Mouse (Mus musculus): ENCODE results near the gene Sox10. TPM values are rescaled to one million over a fixed set of nuclear protein-coding genes. Genes with fewer than 3 reads are reported as not detected.

The Sox10 gene
- polyA plus RNA-seq, 1 experiment from 2014 or later: 8.0 TPM

DNA sequence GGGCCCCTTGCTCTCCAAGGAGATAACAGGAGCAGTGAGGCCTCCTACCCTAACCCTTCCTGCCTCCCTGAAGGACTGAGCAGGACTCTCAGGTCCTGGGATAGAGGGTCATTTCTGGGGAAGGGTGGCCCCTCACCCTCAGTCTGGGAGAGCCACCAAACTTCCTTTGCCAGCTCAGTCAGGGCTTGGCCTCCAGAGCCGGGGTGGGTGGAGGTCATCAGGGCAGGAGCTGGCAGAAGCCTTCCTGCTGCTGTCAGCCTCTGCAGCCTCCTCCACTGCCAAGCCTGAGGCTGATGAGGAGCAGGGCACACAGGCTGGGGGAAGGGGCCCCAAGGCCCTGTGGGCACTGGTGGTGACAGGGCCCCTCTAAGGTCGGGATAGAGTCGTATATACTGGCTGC lies 9.5 kb downstream of the Sox10 start:
- H3K27me3 ChIP-seq: peaks cover 13% of the 10 kb centered on the region
- no peak overlapping the region for H3K4me2 ChIP-seq
- no peak overlapping the region for H3K27ac ChIP-seq
- no peak for ATAC-seq (ENCODE audit: insufficient number of reproducible peaks, insufficient read depth, low FRiP score, low TSS enrichment, low read depth)
- no peak overlapping the region for H3K4me3 ChIP-seq
- H3K9ac ChIP-seq: peak overlapping the region; percentile 57
- peaks cover 28% of the 10 kb centered on the region for H3K36me3 ChIP-seq
- 26% methylated on average over 3 of the region's 3 CpGs for WGBS
- no peaks in the 10 kb centered on the region for H3K9me3 ChIP-seq
- peaks cover 18% of the 10 kb centered on the region for H3K4me1 ChIP-seq

DNA sequence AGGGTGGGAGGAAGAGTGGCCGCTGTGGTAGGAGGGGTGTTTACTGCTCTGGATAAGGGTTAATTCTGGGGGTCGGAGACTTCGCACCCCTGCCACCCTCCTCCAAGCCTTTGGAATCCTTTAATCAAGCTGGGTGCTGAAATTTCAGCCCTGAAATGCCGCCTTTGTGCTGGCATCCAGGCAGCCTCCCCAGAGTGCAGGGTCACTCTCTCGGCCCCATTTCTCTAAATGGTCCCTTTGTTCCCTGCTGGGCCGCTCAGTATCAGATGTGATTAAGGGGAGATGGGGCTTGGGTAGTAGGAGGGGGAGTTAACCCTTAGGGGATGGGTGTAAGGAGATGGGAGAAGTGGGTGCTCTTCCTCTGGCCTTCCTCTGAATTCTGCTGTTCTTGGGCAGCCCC lies 12.3 kb downstream of the Sox10 start:
- 32% methylated on average over 6 of the region's 6 CpGs for WGBS
- H3K36me3 ChIP-seq: peaks cover 52% of the 10 kb centered on the region

DNA sequence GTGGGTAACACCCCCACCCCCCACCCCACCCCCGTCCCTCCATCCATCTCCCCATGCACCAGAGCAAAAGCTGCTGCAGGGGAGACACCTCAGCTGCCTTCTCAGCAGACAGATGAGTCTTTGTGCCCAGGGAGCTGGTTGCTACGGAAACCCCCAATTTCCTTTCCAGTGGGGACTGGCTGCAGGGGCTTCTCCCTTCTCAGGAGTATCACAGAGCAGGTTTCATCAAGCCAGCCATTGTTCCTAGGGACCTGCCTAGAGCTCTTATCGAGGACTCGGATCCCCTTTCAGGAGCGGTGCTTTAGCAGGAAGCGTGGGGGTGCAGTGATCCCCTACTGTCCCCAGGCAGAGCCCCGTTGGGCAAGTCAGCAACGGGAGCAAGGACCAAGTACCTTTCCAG lies 13.2 kb downstream of the Sox10 start:
- peak overlapping the region; percentile 40; the same call in 1 of the 2 replicates for H3K9ac ChIP-seq
- H3K4me2 ChIP-seq: no peak overlapping the region
- H3K27ac ChIP-seq: peak overlapping the region; percentile 80
- H3K27me3 ChIP-seq: no peaks in the 10 kb centered on the region
- peaks cover 14% of the 10 kb centered on the region for H3K4me1 ChIP-seq
- no peak overlapping the region for H3K4me3 ChIP-seq
- ATAC-seq (ENCODE audit: insufficient number of reproducible peaks, insufficient read depth, low FRiP score, low TSS enrichment, low read depth): peak; percentile 24; the same call in 1 of the 2 replicates
- peaks cover 61% of the 10 kb centered on the region for H3K36me3 ChIP-seq
- no peaks in the 10 kb centered on the region for H3K9me3 ChIP-seq
- 13% methylated on average over 8 of the region's 8 CpGs for WGBS

More for the DNA sequence above, 12.3 kb downstream of the Sox10 start:
- Histone ChIP-seq H3K9ac (no peak overlapping the region), H3K27me3 (no peaks in the 10 kb centered on the region), H3K9me3 (no peaks in the 10 kb centered on the region), H3K4me3 (no peak overlapping the region), H3K4me1 (peaks cover 14% of the 10 kb centered on the region), H3K27ac (peak overlapping the region; percentile 80), H3K4me2 (no peak overlapping the region)
- ATAC-seq (ENCODE audit: insufficient number of reproducible peaks, insufficient read depth, low FRiP score, low TSS enrichment, low read depth): no peak

DNA sequence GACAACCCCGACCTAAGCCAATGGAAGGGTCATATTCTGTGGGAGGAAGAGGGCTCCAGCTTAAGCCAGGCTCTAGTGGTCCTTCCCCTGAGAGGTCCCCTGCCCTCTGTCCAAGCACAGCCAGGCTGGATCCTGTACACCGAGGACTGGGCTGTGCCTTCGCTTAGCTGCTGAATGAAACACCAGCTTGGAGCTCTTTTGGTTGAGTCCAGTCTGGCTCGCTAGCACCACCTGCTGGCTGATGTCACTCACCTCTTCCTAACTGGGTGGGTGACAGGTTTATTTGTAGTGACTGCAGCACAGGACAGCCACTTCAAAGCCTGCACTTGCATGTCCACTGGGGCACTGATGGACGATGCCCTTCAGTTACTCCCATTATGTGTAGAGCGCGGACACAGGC lies 16.5 kb downstream of the Sox10 start:
- Histone ChIP-seq H3K4me1 (peaks cover 10% of the 10 kb centered on the region), H3K4me3 (no peak overlapping the region), H3K9me3 (no peaks in the 10 kb centered on the region), H3K36me3 (peaks cover 93% of the 10 kb centered on the region), H3K4me2 (no peak overlapping the region), H3K9ac (no peak overlapping the region), H3K27me3 (no peaks in the 10 kb centered on the region), H3K27ac (no peak overlapping the region)
- WGBS: 54% methylated on average over 7 of the region's 7 CpGs
- ATAC-seq (ENCODE audit: insufficient number of reproducible peaks, insufficient read depth, low FRiP score, low TSS enrichment, low read depth): 0 out of 2 replicates have a peak, but pooled peaks have one; percentile 2

DNA sequence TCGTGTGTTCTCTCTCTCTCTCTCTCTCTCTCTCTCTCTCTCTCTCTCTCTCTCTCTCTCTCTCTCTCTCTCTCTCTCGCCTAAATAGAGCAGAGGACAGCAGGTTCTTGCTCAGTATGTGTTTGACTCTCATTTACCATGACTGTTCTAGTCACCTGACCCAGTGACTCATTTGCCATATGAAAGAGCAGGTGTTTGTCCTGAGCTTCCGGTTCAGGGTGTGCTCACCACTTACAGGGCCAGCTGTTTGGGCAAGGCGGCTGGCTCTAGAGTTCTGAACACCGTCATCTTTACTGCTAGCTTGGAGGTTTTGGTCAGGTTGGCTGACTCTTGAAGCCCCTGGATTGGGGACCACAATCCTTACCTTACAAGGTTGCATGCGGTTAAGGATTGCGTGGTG lies 19.5 kb downstream of the Sox10 start:
- Histone ChIP-seq H3K4me1 (peaks cover 20% of the 10 kb centered on the region), H3K9ac (no peak overlapping the region), H3K4me2 (no peak overlapping the region), H3K9me3 (no peaks in the 10 kb centered on the region), H3K27me3 (no peaks in the 10 kb centered on the region), H3K36me3 (peaks cover 65% of the 10 kb centered on the region), H3K27ac (no peak overlapping the region), H3K4me3 (no peak overlapping the region)
- ATAC-seq (ENCODE audit: insufficient number of reproducible peaks, insufficient read depth, low FRiP score, low TSS enrichment, low read depth): no peak
- 89% methylated on average over 7 of the region's 7 CpGs for WGBS

DNA sequence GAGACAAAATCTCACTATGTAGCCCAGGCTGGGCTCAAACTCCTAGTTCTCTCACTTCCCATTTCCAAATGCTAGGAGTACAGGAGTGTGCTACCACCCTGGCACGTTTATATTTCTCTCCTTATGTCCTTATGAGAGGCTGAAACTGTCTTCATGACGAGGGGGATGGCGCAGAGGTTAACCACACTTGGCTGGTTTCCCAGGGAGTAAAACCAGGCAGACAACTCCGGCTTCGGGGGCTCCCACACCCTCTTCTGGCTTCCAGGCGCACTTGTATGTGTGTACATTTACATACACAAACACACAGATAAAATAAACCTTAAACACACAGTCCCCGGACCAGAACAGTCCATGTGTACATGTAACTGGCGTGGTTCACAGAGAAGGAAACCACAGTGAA lies 21.0 kb downstream of the Sox10 start:
- Histone ChIP-seq H3K4me2 (no peak overlapping the region), H3K36me3 (peaks cover 54% of the 10 kb centered on the region), H3K4me3 (no peak overlapping the region), H3K9ac (peak overlapping the region; percentile 27; the same call in 1 of the 2 replicates), H3K27ac (peak overlapping the region; percentile 33; the same call in 1 of the 2 replicates), H3K4me1 (peaks cover 27% of the 10 kb centered on the region), H3K27me3 (no peaks in the 10 kb centered on the region; the same call in 1 of the 2 replicates), H3K9me3 (no peaks in the 10 kb centered on the region)
- no peak for ATAC-seq (ENCODE audit: insufficient number of reproducible peaks, insufficient read depth, low FRiP score, low TSS enrichment, low read depth)
- WGBS: 74% methylated on average over 8 of the region's 8 CpGs

DNA sequence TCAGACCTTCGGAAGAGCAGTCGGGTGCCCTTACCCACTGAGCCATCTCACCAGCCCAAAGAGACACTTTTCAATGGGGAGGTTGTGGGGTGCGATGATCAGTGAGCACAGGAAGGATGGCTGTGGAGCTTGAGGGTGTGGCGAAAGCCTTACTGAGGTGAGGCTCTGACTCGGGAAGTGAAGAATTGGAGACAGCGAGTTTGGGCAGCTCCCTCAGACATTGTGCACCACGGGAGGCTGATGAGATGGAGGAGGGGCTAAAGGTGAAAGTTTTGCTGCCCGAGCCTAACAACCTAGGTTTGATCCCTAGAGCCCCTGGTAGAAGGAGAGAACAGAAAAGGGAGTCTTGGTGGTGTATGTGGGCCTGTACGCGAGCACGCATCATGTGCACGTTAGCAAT lies 21.7 kb downstream of the Sox10 start:
- no peak for ATAC-seq (ENCODE audit: insufficient number of reproducible peaks, insufficient read depth, low FRiP score, low TSS enrichment, low read depth)
- H3K36me3 ChIP-seq: peaks cover 47% of the 10 kb centered on the region
- 85% methylated on average over 12 of the region's 12 CpGs for WGBS
- no peak overlapping the region for H3K9ac ChIP-seq
- no peak overlapping the region for H3K27ac ChIP-seq
- H3K27me3 ChIP-seq: no peaks in the 10 kb centered on the region; the same call in 1 of the 2 replicates
- no peak overlapping the region for H3K4me3 ChIP-seq
- H3K4me1 ChIP-seq: peaks cover 27% of the 10 kb centered on the region
- H3K9me3 ChIP-seq: no peaks in the 10 kb centered on the region
- H3K4me2 ChIP-seq: peak overlapping the region; percentile 2; the same call in 1 of the 2 replicates

DNA sequence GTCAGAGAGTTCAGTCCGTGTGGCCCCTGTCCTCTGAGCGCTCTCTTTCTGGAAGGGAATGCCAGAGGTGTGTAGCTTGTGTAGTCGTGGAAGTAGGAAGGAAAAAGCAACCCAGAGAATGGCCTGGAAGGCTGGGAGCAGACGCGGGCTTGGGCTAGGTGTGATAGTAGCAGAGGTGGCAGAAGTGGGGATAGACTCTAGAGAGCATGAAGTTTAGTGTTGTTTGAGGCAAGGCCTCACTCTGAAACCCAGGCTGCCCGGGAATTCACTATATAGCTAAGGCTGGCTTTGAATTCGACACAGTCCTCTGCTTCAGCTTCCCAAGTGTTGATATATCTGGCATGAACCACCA lies 23.5 kb downstream of the Sox10 start:
- Histone ChIP-seq H3K9ac (peak overlapping the region; percentile 84), H3K4me3 (peak overlapping the region; percentile 78), H3K27me3 (no peaks in the 10 kb centered on the region; the same call in 1 of the 2 replicates), H3K27ac (0 out of 2 replicates have a peak overlapping the region, but pooled peaks have one; percentile 8), H3K36me3 (peaks cover 29% of the 10 kb centered on the region), H3K9me3 (no peaks in the 10 kb centered on the region), H3K4me1 (peaks cover 27% of the 10 kb centered on the region), H3K4me2 (peak overlapping the region; percentile 95)
- WGBS: under 1% methylated on average over 7 of the region's 7 CpGs
- 0 out of 2 replicates have a peak, but pooled peaks have one; percentile 15 for ATAC-seq (ENCODE audit: insufficient number of reproducible peaks, insufficient read depth, low FRiP score, low TSS enrichment, low read depth)

DNA sequence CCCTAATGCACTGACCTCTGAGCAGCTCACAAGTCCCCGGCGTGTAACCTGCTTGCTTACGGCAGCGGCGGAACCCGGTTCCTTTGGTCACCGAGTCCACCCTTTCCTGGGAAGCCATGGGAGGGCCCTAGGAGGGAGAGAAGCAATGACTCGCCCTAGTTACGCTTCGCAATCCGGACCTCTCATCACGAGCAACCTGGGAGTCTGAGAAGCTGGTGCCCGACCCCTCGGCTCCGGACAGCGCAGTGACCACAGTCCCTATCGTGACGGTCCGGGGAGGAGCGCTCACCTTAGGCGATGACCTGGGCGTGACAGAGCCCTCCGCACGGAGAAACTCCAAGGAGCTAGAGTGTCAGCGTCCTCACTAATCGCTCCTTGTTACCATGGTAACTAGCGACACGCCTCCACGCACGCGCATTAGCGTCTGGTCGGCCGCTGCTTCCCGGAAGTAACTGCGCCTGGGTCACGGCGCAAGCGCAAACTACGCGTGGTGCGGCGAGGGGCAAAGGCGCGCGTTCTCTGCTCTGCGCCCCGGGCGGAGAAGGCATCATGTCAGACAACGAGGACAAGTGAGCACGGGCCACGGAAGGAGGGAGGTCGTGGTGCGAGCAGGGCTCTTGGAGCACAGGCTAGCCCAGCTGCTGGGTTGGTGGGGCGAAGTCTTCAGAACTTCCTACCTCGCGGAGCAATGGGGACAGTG lies 24.0 kb downstream of the Sox10 start, which contains the start of the genes Polr2f and 1700088E04Rik:
TSS of gene Polr2f (plus strand) at position 144 of the 700 bp plus-strand sequence.
TSS of gene 1700088E04Rik (minus strand) at position 388 of the 700 bp plus-strand sequence.
- 0 out of 2 replicates have a peak within 1 kb of the TSS, but pooled peaks have one; percentile 8 for H3K27ac ChIP-seq
- peak within 1 kb of the TSS; percentile 84 for H3K9ac ChIP-seq
- peaks cover 27% of the 10 kb centered on the region for H3K4me1 ChIP-seq
- WGBS: under 1% methylated on average over 57 of the region's 57 CpGs
- H3K4me2 ChIP-seq: peak within 1 kb of the TSS; percentile 95
- H3K9me3 ChIP-seq: no peaks in the 10 kb centered on the region
- ATAC-seq (ENCODE audit: insufficient number of reproducible peaks, insufficient read depth, low FRiP score, low TSS enrichment, low read depth): peak; percentile 81
- no peaks in the 10 kb centered on the region; the same call in 1 of the 2 replicates for H3K27me3 ChIP-seq
- H3K36me3 ChIP-seq: peaks cover 24% of the 10 kb centered on the region
- peak within 1 kb of the TSS; percentile 78 for H3K4me3 ChIP-seq

DNA sequence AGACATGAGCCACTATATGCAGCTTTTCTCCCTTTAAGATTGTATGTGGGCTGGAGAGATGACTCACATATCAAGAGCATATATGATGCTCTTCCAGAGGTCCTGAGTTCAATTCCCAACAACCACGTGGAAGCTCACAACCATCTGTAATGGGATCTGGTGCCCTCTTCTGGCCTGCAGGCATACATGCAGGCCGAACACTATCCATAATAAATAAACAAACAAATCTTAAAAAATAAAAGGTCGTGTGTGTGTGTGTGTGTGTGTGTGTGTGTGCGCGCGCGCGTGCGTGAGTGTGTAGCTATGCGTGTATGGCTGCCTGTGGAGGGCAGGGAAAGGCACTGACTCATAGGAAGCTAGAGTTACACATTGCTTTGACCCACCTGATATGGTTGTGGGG lies 25.4 kb downstream of the Sox10 start:
- Histone ChIP-seq H3K9me3 (no peaks in the 10 kb centered on the region), H3K4me3 (no peak overlapping the region), H3K4me2 (no peak overlapping the region), H3K4me1 (peaks cover 32% of the 10 kb centered on the region), H3K27ac (no peak overlapping the region), H3K27me3 (no peaks in the 10 kb centered on the region; the same call in 1 of the 2 replicates), H3K36me3 (peaks cover 12% of the 10 kb centered on the region), H3K9ac (no peak overlapping the region)
- WGBS: 58% methylated on average over 10 of the region's 10 CpGs
- no peak for ATAC-seq (ENCODE audit: insufficient number of reproducible peaks, insufficient read depth, low FRiP score, low TSS enrichment, low read depth)

DNA sequence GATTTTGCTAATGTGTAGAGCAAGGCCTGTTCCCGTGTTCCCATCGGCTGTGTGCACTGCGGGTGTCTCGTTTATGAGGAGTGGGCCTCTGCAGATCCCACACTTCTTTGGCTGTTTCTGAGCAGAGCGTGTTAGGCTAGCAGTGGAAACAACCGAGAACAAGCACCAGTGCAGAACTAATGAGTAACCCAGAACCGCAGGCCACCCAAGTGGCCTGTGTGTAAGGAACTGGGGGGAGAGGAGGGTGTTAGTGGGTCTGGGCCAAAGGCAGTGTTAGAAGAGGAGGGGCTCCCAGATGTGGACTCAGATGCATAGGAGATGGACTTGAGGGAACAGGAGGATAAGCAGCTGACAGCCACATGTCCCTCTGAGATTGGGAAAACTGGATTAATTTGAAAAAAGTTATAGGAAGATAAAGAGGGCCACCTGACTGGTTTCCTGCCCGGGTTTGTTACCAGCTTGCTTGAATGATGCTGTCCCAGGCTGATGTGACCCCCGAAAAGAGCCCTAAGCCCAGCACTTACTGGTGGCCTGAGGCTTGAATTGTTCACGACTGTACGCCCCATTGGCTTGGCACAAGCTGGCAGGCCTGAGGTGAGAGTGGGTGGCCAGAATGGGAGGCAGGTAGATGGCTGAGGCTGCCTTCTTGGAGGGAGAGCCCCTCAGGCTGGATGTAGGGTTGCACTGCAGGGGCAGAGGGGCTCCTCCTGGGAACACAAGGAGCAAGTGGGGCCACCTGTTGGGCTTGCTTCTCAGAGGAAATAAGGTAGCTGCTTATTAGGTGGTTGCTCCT lies 29.1 kb downstream of the Sox10 start:
- H3K36me3 ChIP-seq: peaks cover 39% of the 10 kb centered on the region
- no peaks in the 10 kb centered on the region for H3K9me3 ChIP-seq
- WGBS: 65% methylated on average over 11 of the region's 11 CpGs
- H3K4me1 ChIP-seq: peaks cover 16% of the 10 kb centered on the region
- no peaks in the 10 kb centered on the region; the same call in 1 of the 2 replicates for H3K27me3 ChIP-seq
- 0 out of 2 replicates have a peak overlapping the region, but pooled peaks have one; percentile 4 for H3K27ac ChIP-seq
- ATAC-seq (ENCODE audit: insufficient number of reproducible peaks, insufficient read depth, low FRiP score, low TSS enrichment, low read depth): no peak
- H3K9ac ChIP-seq: no peak overlapping the region; the same call in 1 of the 2 replicates
- H3K4me3 ChIP-seq: no peak overlapping the region
- no peak overlapping the region for H3K4me2 ChIP-seq
